Mouse (Mus musculus) lung, embryonic 15.5 days (tissue): Measurements from ENCODE around the gene Ndufv1. TPM values are rescaled to one million over a fixed set of nuclear protein-coding genes. Genes with fewer than 3 reads are reported as not detected.
"Not testable (repeated sequence)": the region's sequence is repeated elsewhere in the genome, so short reads cannot be mapped to it uniquely, and the experiment has no call there.

Source experiments
- ATAC-seq: fragments of 200-750 bp; cut with Nextera tagmentation; 2 replicates; pipeline ENCODE4 v1.8.0; 2017; ENCODE audit warnings: moderate number of reproducible peaks, borderline replicate concordance; ENCODE audit not compliant: low FRiP score, low TSS enrichment; ENCODE audit errors: extremely low read depth
- H3K27ac ChIP-seq: fragments of 300-500 bp; sonication (generic); 2 replicates; pipeline ENCODE4 v1.5.1; 2015; ENCODE audit warnings: moderate library complexity, mild to moderate bottlenecking, inconsistent platforms
- H3K27me3 ChIP-seq: fragments of 300-500 bp; sonication (generic); 2 replicates; pipeline ENCODE4 v1.6.1; 2015; ENCODE audit warnings: inconsistent platforms
- H3K36me3 ChIP-seq: fragments of 300-500 bp; sonication (generic); 2 replicates; pipeline ENCODE4 v1.6.1; 2015; ENCODE audit warnings: inconsistent platforms
- H3K4me1 ChIP-seq: fragments of 300-500 bp; sonication (generic); 2 replicates; pipeline ENCODE4 v1.6.1; 2015; ENCODE audit warnings: inconsistent platforms
- H3K4me2 ChIP-seq: fragments of 300-500 bp; sonication (generic); 2 replicates; pipeline ENCODE4 v1.6.1; 2015; ENCODE audit warnings: inconsistent platforms, mild to moderate bottlenecking, moderate library complexity
- H3K4me3 ChIP-seq: fragments of 300-500 bp; sonication (generic); 2 replicates; pipeline ENCODE4 v1.5.1; 2015; ENCODE audit warnings: mild to moderate bottlenecking, inconsistent platforms
- H3K9ac ChIP-seq: fragments of 300-500 bp; sonication (generic); 2 replicates; pipeline ENCODE4 v1.6.1; 2015; ENCODE audit warnings: inconsistent platforms
- H3K9me3 ChIP-seq: fragments of 300-500 bp; sonication (generic); 2 replicates; pipeline ENCODE4 v1.6.1; 2016; ENCODE audit warnings: inconsistent platforms
- WGBS: fragments of 180-500 bp; shearing (Covaris S2); methylation state at CpG from one replicate; pipeline ENCODE4 v1.1.7; 2015; 5-methylcytosine and 5-hydroxymethylcytosine counted together
- polyA plus RNA-seq: library from polyadenylated mRNA; unstranded; fragments of >200 nt; fragmentation: Nextera tagmentation; extraction: Ambion mirVana; gene quantifications from 2 replicates; pipeline ENCODE4 v1.2.1, GENCODE M21; 2015

Ndufv1 gene
- polyA plus RNA-seq, 1 experiment from 2014 or later, result 199 TPM

GRCm38 (mm10) chr19:4054613-4055012, 42.0 kb upstream of the Ndufv1 start:
- Histone ChIP-seq H3K4me3 (no peak overlapping the region), H3K4me1 (no peaks in the 10 kb centered on the region), H3K27me3 (peaks cover 4% of the 10 kb centered on the region; the same call in 1 of the 2 replicates), H3K9ac (no peak overlapping the region), H3K9me3 (no peaks in the 10 kb centered on the region), H3K4me2 (no peak overlapping the region), H3K27ac (no peak overlapping the region), H3K36me3 (no peaks in the 10 kb centered on the region)
- ATAC-seq, result no peak
- WGBS, result 88% methylated on average over 5 of the region's 5 CpGs

- H3K4me1 ChIP-seq, result no peaks in the 10 kb centered on the region
- no peak overlapping the region for H3K27ac ChIP-seq
- 70% methylated on average over 5 of the region's 5 CpGs for WGBS
- no peaks in the 10 kb centered on the region for H3K36me3 ChIP-seq
- peaks cover 2% of the 10 kb centered on the region; the same call in 1 of the 2 replicates for H3K27me3 ChIP-seq
- no peak for ATAC-seq
- H3K9ac ChIP-seq, result no peak overlapping the region
- no peak overlapping the region for H3K4me3 ChIP-seq
- no peaks in the 10 kb centered on the region for H3K9me3 ChIP-seq
- H3K4me2 ChIP-seq, result no peak overlapping the region
Measured at GRCm38 (mm10) chr19:4052516-4053030, 40.0 kb upstream of the Ndufv1 start.

- ATAC-seq, result no peak
- Histone ChIP-seq H3K9me3 (no peaks in the 10 kb centered on the region), H3K9ac (no peak overlapping the region), H3K36me3 (no peaks in the 10 kb centered on the region), H3K4me2 (no peak overlapping the region), H3K27me3 (no peaks in the 10 kb centered on the region; the same call in 1 of the 2 replicates), H3K4me3 (no peak overlapping the region), H3K4me1 (no peaks in the 10 kb centered on the region), H3K27ac (no peak overlapping the region)
- WGBS, result 52% methylated on average over 10 of the region's 10 CpGs
Measured at GRCm38 (mm10) chr19:4051741-4052515, 39.3 kb upstream of the Ndufv1 start.

GRCm38 (mm10) chr19:4051016-4051415, 38.4 kb upstream of the Ndufv1 start:
- 92% methylated on average over 5 of the region's 5 CpGs for WGBS

GRCm38 (mm10) chr19:4049069-4049468, 36.5 kb upstream of the Ndufv1 start:
- not testable (repeated sequence) for H3K27ac ChIP-seq, H3K27me3 ChIP-seq, H3K4me3 ChIP-seq, H3K36me3 ChIP-seq, H3K4me1 ChIP-seq, H3K9me3 ChIP-seq, H3K4me2 ChIP-seq, H3K9ac ChIP-seq, ATAC-seq
- 73% methylated on average over 5 of the region's 5 CpGs for WGBS

More at GRCm38 (mm10) chr19:4051016-4051415, 38.4 kb upstream of the Ndufv1 start:
- no peak for ATAC-seq
- Histone ChIP-seq H3K36me3 (no peaks in the 10 kb centered on the region), H3K4me2 (no peak overlapping the region), H3K9ac (no peak overlapping the region), H3K4me3 (no peak overlapping the region), H3K27me3 (no peaks in the 10 kb centered on the region; the same call in 1 of the 2 replicates), H3K27ac (no peak overlapping the region), H3K4me1 (peaks cover 4% of the 10 kb centered on the region), H3K9me3 (no peaks in the 10 kb centered on the region)

GRCm38 (mm10) chr19:4047859-4048258, 35.3 kb upstream of the Ndufv1 start:
- H3K36me3 ChIP-seq, result no peaks in the 10 kb centered on the region
- no peaks in the 10 kb centered on the region for H3K9me3 ChIP-seq
- no peak overlapping the region for H3K9ac ChIP-seq
- no peak overlapping the region for H3K4me3 ChIP-seq
- 13% methylated on average over 4 of the region's 4 CpGs for WGBS
- H3K27ac ChIP-seq, result no peak overlapping the region
- no peak overlapping the region for H3K4me2 ChIP-seq
- no peak for ATAC-seq
- peaks cover 10% of the 10 kb centered on the region for H3K4me1 ChIP-seq
- H3K27me3 ChIP-seq, result no peaks in the 10 kb centered on the region

- H3K4me1 ChIP-seq, result peaks cover 10% of the 10 kb centered on the region
- ATAC-seq, result no peak
- H3K9ac ChIP-seq, result no peak overlapping the region
- H3K36me3 ChIP-seq, result no peaks in the 10 kb centered on the region
- H3K9me3 ChIP-seq, result no peaks in the 10 kb centered on the region
- H3K4me3 ChIP-seq, result no peak overlapping the region
- H3K27me3 ChIP-seq, result no peaks in the 10 kb centered on the region
- WGBS, result 68% methylated on average over 8 of the region's 8 CpGs
- no peak overlapping the region for H3K4me2 ChIP-seq
- no peak overlapping the region for H3K27ac ChIP-seq
Measured at GRCm38 (mm10) chr19:4046866-4047254, 34.3 kb upstream of the Ndufv1 start.

- WGBS, result 23% methylated on average over 16 of the region's 16 CpGs
- Histone ChIP-seq H3K36me3 (no peaks in the 10 kb centered on the region), H3K4me1 (peaks cover 10% of the 10 kb centered on the region), H3K4me2 (peak within 1 kb of the TSS; percentile 43), H3K27me3 (no peaks in the 10 kb centered on the region), H3K4me3 (no peak within 1 kb of the TSS), H3K9ac (no peak within 1 kb of the TSS), H3K9me3 (no peaks in the 10 kb centered on the region), H3K27ac (peak within 1 kb of the TSS; percentile 53)
- peak; percentile 53; the same call in 1 of the 2 replicates for ATAC-seq
Measured at GRCm38 (mm10) chr19:4045966-4046865, 33.6 kb upstream of the Ndufv1 start, which contains the start of gene Gstp2. Gstp2 (minus strand) TSS chr19:4046023.

- not testable (repeated sequence) for H3K27me3 ChIP-seq, H3K36me3 ChIP-seq, H3K9ac ChIP-seq, H3K4me1 ChIP-seq, ATAC-seq, H3K27ac ChIP-seq, H3K9me3 ChIP-seq, H3K4me3 ChIP-seq, H3K4me2 ChIP-seq
- 80% methylated on average over 5 of the region's 5 CpGs for WGBS
Measured at GRCm38 (mm10) chr19:4044109-4044508, 31.5 kb upstream of the Ndufv1 start.

- Histone ChIP-seq H3K27ac (no peak overlapping the region), H3K9me3 (no peaks in the 10 kb centered on the region), H3K27me3 (no peaks in the 10 kb centered on the region), H3K4me1 (peaks cover 10% of the 10 kb centered on the region), H3K9ac (no peak overlapping the region), H3K4me3 (no peak overlapping the region), H3K4me2 (no peak overlapping the region), H3K36me3 (no peaks in the 10 kb centered on the region)
- 62% methylated on average over 14 of the region's 14 CpGs for WGBS
- no peak for ATAC-seq
Measured at GRCm38 (mm10) chr19:4042124-4042523, 29.5 kb upstream of the Ndufv1 start.

- WGBS, result 84% methylated on average over 3 of the region's 4 CpGs
- not testable (repeated sequence) for H3K9ac ChIP-seq
Measured at GRCm38 (mm10) chr19:4041500-4041899, 28.9 kb upstream of the Ndufv1 start.

GRCm38 (mm10) chr19:4040941-4041340, 28.3 kb upstream of the Ndufv1 start:
- H3K9me3 ChIP-seq, ATAC-seq, H3K4me2 ChIP-seq, H3K4me1 ChIP-seq, H3K36me3 ChIP-seq, H3K27ac ChIP-seq, H3K4me3 ChIP-seq, H3K9ac ChIP-seq, H3K27me3 ChIP-seq: not testable (repeated sequence)
- 77% methylated on average over 5 of the region's 5 CpGs for WGBS

More at GRCm38 (mm10) chr19:4041500-4041899, 28.9 kb upstream of the Ndufv1 start:
- H3K27me3 ChIP-seq, H3K36me3 ChIP-seq, H3K27ac ChIP-seq, H3K9me3 ChIP-seq, H3K4me3 ChIP-seq, ATAC-seq, H3K4me2 ChIP-seq: not testable (repeated sequence)
- peaks cover 12% of the 10 kb centered on the region for H3K4me1 ChIP-seq
